Mouse (Mus musculus) liver, embryonic 16.5 days (tissue): ENCODE data around the gene Krcc1. TPM values are rescaled to one million over a fixed set of nuclear protein-coding genes. Genes with fewer than 3 reads are reported as not detected.
"Not testable (repeated sequence)": the region's sequence is repeated elsewhere in the genome, so short reads cannot be mapped to it uniquely, and the experiment has no call there.

ENCODE experiments used
- ATAC-seq: fragments of 200-750 bp; cut with Nextera tagmentation; 2 replicates; pipeline ENCODE4 v1.8.0; 2017; ENCODE audit warnings: low read depth, mild to moderate bottlenecking, moderate number of reproducible peaks, moderate library complexity
- H3K27ac ChIP-seq: fragments of 300-500 bp; sonication (generic); 2 replicates; pipeline ENCODE4 v1.5.1; 2014; ENCODE audit warnings: mild to moderate bottlenecking, low read length
- H3K27me3 ChIP-seq: fragments of 300-500 bp; sonication (generic); 2 replicates; pipeline ENCODE4 v1.6.1; 2014; ENCODE audit warnings: low read depth, low read length, mixed read lengths; ENCODE audit not compliant: control insufficient read depth, insufficient read depth
- H3K36me3 ChIP-seq: fragments of 300-500 bp; sonication (generic); 2 replicates; pipeline ENCODE4 v1.6.1; 2014; ENCODE audit warnings: mild to moderate bottlenecking; ENCODE audit not compliant: control insufficient read depth, insufficient read depth
- H3K4me1 ChIP-seq: fragments of 300-500 bp; sonication (generic); 2 replicates; pipeline ENCODE4 v1.6.1; 2014; ENCODE audit warnings: low read depth, low read length, mixed read lengths; ENCODE audit not compliant: control insufficient read depth
- H3K4me2 ChIP-seq: fragments of 300-500 bp; sonication (generic); 2 replicates; pipeline ENCODE4 v1.6.1; 2014; ENCODE audit warnings: low read depth, low read length, mixed read lengths
- H3K4me3 ChIP-seq: fragments of 300-500 bp; sonication (generic); 2 replicates; pipeline ENCODE4 v1.5.1; 2014; ENCODE audit warnings: low read depth, mild to moderate bottlenecking, low read length
- H3K9ac ChIP-seq: fragments of 300-500 bp; sonication (generic); 2 replicates; pipeline ENCODE4 v1.6.1; 2014; ENCODE audit warnings: low read depth, low read length
- H3K9me3 ChIP-seq: fragments of 300-500 bp; sonication (generic); replicated peaks from 2 replicates; pipeline ENCODE4 v1.6.1; 2016; ENCODE audit warnings: low read length; ENCODE audit not compliant: control insufficient read depth
- WGBS: fragments of 180-500 bp; shearing (Covaris S2); extraction: QIAGEN DNeasy Blood & Tissue Kit; methylation state at CpG from one replicate; pipeline ENCODE4 v1.1.7; 2014; ENCODE audit not compliant: insufficient replicate concordance; 5-methylcytosine and 5-hydroxymethylcytosine counted together
- polyA plus RNA-seq: library from polyadenylated mRNA; unstranded; fragments of >200 nt; fragmentation: Nextera tagmentation; extraction: Ambion mirVana; gene quantifications from 2 replicates; pipeline ENCODE4 v1.2.1, GENCODE M21; 2015

The Krcc1 gene
- polyA plus RNA-seq, 1 experiment from 2014 or later: 24.5 TPM

DNA sequence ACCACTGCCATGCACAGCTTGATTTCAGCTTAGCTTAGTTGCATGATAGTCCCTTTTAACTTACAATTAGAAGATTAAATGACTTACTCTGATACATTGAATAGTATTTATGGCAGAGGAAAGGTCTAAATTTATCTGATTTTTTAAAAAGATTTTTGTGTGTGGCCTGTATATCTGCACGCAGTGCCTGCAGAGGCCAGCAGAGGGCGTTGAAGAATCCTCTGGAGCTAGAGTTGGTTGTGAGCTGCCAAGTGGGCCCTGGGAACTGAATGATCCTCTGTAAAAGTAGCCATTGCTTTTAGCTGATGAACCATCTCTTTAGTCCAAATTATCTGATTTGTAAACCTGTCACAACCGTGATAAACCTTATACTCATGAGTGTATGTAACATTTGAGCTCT is 27.3 kb downstream of the Krcc1 start:
- Histone ChIP-seq H3K27ac (no peak overlapping the region), H3K9ac (no peak overlapping the region), H3K4me2 (no peak overlapping the region), H3K4me3 (no peak overlapping the region), H3K9me3 (no peaks in the 10 kb centered on the region), H3K36me3 (no peaks in the 10 kb centered on the region), H3K4me1 (no peaks in the 10 kb centered on the region), H3K27me3 (no peaks in the 10 kb centered on the region)
- WGBS: 31% methylated on average over 3 of the region's 3 CpGs
- no peak for ATAC-seq

DNA sequence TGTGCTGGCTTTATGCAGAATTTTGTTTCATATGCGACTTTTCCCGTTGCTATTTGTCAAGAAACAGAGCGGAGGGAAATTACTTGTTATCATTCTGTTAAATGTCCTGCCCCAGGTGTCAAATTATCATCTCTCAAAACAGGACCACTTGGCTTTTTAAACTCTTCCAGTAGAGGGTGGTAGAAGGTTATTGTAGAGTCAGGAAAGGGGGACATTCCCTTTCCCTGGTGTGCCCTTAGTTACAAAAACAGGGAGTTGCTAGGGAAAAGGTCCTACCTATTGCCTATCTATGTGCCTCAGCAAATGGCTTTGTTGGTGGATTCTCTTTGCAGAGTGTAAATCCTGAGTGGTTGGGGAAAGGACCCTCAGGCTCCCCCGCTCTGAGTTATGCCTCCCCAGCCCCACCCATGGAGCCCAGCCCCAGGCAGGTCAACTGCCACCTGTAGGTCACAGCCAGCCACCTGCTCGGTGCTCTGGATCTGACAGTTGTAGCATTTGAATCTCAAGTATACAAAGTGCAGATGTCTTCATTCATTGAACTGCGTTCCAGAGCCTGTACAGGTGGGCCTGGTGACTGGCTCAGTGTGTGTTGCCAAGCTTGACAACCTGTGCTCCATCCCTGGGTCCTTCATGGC is 30.7 kb downstream of the Krcc1 start:
- ATAC-seq: no peak
- H3K9me3 ChIP-seq: no peaks in the 10 kb centered on the region
- no peak overlapping the region for H3K4me3 ChIP-seq
- no peak overlapping the region for H3K27ac ChIP-seq
- H3K4me2 ChIP-seq: no peak overlapping the region
- H3K4me1 ChIP-seq: no peaks in the 10 kb centered on the region
- H3K36me3 ChIP-seq: no peaks in the 10 kb centered on the region
- H3K9ac ChIP-seq: no peak overlapping the region
- no peaks in the 10 kb centered on the region for H3K27me3 ChIP-seq
- WGBS: 54% methylated on average over 6 of the region's 6 CpGs

DNA sequence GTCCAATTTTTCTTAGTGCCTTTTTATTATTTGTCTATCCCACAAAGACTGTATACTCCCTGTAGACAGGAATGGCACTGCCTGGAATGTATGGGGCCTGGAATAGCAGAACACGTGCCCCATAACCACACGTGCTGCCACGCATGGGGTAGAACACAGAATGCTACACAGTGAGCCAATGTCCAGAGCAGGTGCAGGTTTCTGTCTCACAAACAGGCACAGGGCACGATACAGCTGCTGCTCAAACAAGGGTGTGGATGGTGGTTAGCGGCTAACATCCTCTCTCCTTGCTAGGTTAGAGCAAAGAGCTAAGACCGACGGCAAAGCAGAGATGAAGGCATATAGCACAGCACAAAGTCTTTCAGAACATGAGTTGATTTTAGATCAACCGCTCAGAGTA is 36.0 kb downstream of the Krcc1 start:
- no peak overlapping the region for H3K4me3 ChIP-seq
- no peaks in the 10 kb centered on the region for H3K36me3 ChIP-seq
- H3K27me3 ChIP-seq: no peaks in the 10 kb centered on the region
- H3K4me1 ChIP-seq: no peaks in the 10 kb centered on the region
- no peak overlapping the region for H3K9ac ChIP-seq
- H3K4me2 ChIP-seq: no peak overlapping the region
- no peak for ATAC-seq
- 70% methylated on average over 8 of the region's 8 CpGs for WGBS
- no peaks in the 10 kb centered on the region for H3K9me3 ChIP-seq
- H3K27ac ChIP-seq: no peak overlapping the region

DNA sequence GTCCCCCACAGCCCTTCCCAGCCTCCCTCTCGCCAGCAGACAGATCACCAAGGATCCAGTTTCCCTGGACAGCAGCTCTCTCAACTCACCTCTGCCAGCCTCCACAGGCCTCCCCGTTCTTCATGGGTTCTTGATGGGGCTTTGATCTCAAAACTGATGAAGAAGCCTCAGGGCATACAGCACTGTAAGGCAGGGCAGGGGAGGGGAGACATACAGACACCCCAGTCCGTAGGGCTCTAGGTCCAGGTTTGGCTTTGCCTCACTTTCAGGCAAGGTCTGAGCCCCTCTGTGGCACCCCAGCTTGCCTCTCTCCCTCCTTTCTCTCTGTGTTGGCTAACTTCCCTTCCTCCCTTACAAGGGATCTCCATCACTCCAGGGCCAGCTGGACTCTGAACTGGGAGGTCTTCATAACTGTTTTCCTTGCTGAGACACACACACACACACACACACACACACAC is 50.4 kb downstream of the Krcc1 start, which contains the start of gene Smyd1:
Smyd1 (minus strand) TSS at position 408 of the 458 bp plus-strand sequence.
- H3K36me3 ChIP-seq: no peaks in the 10 kb centered on the region
- H3K27me3 ChIP-seq: no peaks in the 10 kb centered on the region
- H3K9me3 ChIP-seq: no peaks in the 10 kb centered on the region
- no peak within 1 kb of the TSS for H3K9ac ChIP-seq
- no peak within 1 kb of the TSS for H3K27ac ChIP-seq
- no peak within 1 kb of the TSS for H3K4me2 ChIP-seq
- ATAC-seq: no peak
- WGBS: 59% methylated on average over 3 of the region's 3 CpGs
- H3K4me3 ChIP-seq: no peak within 1 kb of the TSS
- H3K4me1 ChIP-seq: no peaks in the 10 kb centered on the region

DNA sequence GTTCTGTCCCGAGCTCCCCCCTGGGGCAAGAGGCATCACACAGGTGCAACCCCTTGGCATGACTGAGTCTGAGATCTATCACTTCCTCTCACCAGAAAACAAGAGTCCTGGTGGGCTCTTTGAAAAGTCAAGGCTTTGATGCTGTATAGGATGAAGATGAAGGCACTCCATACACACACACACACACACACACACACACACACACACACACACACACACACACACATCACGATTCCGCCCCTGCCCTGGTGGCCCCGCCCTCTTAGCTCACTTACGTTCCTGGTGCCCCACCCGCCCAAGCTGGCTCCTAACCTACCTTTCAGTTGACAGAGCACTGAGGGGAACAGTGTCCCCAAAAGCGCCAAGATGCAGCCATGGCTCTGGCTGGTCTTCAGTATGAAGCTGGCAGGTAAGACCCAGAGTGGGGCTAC is 51.0 kb downstream of the Krcc1 start, which contains the start of gene Cd8b1:
Cd8b1 (plus strand) TSS at position 298 of the 431 bp plus-strand sequence.
- Histone ChIP-seq H3K9ac (no peak within 1 kb of the TSS), H3K4me3 (no peak within 1 kb of the TSS), H3K4me1 (no peaks in the 10 kb centered on the region), H3K4me2 (no peak within 1 kb of the TSS), H3K27ac (no peak within 1 kb of the TSS), H3K9me3 (no peaks in the 10 kb centered on the region), H3K36me3 (no peaks in the 10 kb centered on the region), H3K27me3 (no peaks in the 10 kb centered on the region)
- WGBS: 46% methylated on average over 7 of the region's 7 CpGs
- no peak for ATAC-seq

DNA sequence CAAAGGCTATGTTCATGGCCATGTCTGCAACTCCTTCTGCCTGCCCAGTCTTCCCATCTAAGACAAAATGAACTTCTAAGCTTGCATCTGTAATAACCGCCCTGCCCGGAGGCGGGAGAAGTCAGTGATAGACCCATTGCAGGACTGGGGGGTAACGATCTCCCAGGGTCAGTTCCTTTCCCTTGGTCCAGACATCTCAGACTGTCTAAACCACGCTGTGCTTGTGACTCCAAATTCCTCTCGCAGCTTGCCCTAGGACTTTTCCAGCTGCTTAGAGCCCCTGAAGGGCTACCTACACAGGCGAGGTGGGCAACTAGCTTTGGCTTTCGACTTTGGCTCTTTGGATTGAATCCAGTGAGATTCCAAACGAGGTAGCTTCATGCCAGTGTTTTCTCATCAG is 53.3 kb downstream of the Krcc1 start:
- ATAC-seq: no peak
- Histone ChIP-seq H3K36me3 (no peaks in the 10 kb centered on the region), H3K27ac (no peak overlapping the region), H3K9me3 (no peaks in the 10 kb centered on the region), H3K9ac (no peak overlapping the region), H3K27me3 (no peaks in the 10 kb centered on the region), H3K4me3 (no peak overlapping the region), H3K4me1 (no peaks in the 10 kb centered on the region), H3K4me2 (no peak overlapping the region)
- WGBS: 61% methylated on average over 9 of the region's 9 CpGs

DNA sequence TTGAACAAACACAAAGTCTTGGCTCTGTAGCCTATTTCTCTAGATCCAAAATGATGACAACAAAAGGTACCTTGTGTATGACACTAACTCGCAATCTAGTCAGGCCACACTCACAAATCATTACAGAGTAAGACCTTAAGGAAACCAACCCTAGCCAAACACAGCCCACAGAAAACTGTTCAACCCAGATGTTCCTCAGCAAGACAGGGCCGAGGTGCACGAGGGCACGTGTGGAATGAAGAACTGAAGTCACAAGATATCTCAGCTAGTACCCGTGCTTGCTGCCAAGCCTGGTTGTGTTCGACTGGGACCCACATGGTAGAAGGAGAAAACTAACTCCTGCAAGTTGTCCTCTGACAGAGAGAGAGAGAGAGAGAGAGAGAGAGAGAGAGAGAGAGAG is 58.4 kb downstream of the Krcc1 start:
- Histone ChIP-seq H3K27ac (no peak overlapping the region), H3K9me3 (no peaks in the 10 kb centered on the region), H3K4me3 (no peak overlapping the region), H3K36me3 (no peaks in the 10 kb centered on the region), H3K27me3 (no peaks in the 10 kb centered on the region), H3K4me2 (no peak overlapping the region), H3K4me1 (no peaks in the 10 kb centered on the region), H3K9ac (no peak overlapping the region)
- no peak for ATAC-seq
- 63% methylated on average over 6 of the region's 6 CpGs for WGBS

DNA sequence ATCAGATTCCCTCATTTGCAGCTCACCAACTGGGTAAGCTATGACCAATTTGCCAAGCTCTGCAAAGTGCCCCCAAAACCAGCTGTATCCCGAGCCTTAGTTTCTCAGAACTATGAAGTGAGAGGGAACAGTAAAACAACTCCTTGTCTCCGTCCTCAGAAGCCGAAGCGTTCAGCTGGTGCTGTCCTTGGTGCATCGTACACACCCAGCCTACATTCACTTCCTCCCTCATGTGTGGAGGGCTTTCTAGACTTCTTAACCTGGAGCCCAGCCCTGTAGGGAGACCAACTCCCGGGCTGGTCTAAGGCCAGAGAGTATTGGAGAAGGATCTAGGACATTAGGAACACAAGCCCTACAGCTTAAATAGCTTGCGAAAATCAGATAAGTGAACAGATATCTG is 59.0 kb downstream of the Krcc1 start:
- Histone ChIP-seq H3K4me2 (no peak overlapping the region), H3K9ac (no peak overlapping the region), H3K27me3 (no peaks in the 10 kb centered on the region), H3K27ac (no peak overlapping the region), H3K4me3 (no peak overlapping the region), H3K9me3 (no peaks in the 10 kb centered on the region), H3K36me3 (no peaks in the 10 kb centered on the region), H3K4me1 (no peaks in the 10 kb centered on the region)
- 64% methylated on average over 7 of the region's 7 CpGs for WGBS
- ATAC-seq: no peak

DNA sequence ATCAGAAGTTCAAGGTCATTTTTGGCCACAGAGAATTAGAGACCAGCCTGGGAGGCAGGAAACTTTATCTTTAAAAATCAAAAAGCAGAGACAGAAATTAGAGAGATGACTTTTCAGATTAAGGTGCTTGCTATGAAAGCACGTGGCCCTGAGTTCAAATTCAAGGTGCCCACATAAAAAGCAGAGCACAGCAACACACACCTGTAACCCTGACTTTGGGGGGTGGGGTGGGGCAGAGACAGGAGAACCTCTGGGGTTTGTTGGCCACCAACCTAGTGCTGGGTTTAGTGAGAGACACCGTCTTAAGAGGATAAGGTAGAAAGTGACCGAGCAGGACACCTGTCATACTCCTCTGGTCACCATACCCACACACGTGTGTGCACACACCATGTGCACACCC is 60.0 kb downstream of the Krcc1 start:
- not testable (repeated sequence) for H3K4me1 ChIP-seq, H3K27ac ChIP-seq, H3K4me3 ChIP-seq, H3K27me3 ChIP-seq, H3K36me3 ChIP-seq, H3K9me3 ChIP-seq, ATAC-seq, H3K4me2 ChIP-seq, H3K9ac ChIP-seq
- WGBS: 60% methylated on average over 1 of the region's 4 CpGs
